Mouse (Mus musculus) C2C12 (cell line): ENCODE results near the gene Cdk2ap2.

ENCODE experiments used
- CEBPB ChIP-seq: IDR thresholded peaks from one replicate; pipeline ENCODE4 v1.6.1; 2011; ENCODE audit warnings: low read depth, mild to moderate bottlenecking, control low read depth, moderate library complexity
- CTCF ChIP-seq: IDR thresholded peaks from one replicate; pipeline ENCODE4 v1.5.1; 2011; ENCODE audit not compliant: control insufficient read depth, insufficient read depth, insufficient read length

GRCm38 (mm10) chr19:4112063-4112960 is 15.3 kb downstream of the Cdk2ap2 start:
- no peak for TF ChIP-seq CEBPB
- TF ChIP-seq CTCF, result no peak
